Mouse (Mus musculus): ENCODE data around the gene Lrig1. TPM values are rescaled to one million over a fixed set of nuclear protein-coding genes. Genes with fewer than 3 reads are reported as not detected.

Gene Lrig1
- 10 to 100 TPM; 28.0 to 30.5 TPM for total RNA-seq (2021)

- DNase-seq (ENCODE audit: extremely low spot score in 1 of 2, low spot score in 1 of 2) = peak; percentile 81 to 84
Observed at GRCm38 (mm10) chr6:94700067-94700491, at the start of gene Lrig1. TSS of gene Lrig1 (minus strand) at chr6:94700158.

GRCm38 (mm10) chr6:94749626-94750025 is 49.7 kb upstream of the Lrig1 start:
- DNase-seq (ENCODE audit: extremely low spot score in 1 of 2, low spot score in 1 of 2) = no peak

GRCm38 (mm10) chr6:94748361-94748760 is 48.4 kb upstream of the Lrig1 start:
- DNase-seq (ENCODE audit: extremely low spot score in 1 of 2, low spot score in 1 of 2) = no peak

- no peak for DNase-seq (ENCODE audit: extremely low spot score in 1 of 2, low spot score in 1 of 2)
Observed at GRCm38 (mm10) chr6:94740117-94740729, 40.3 kb upstream of the Lrig1 start.

GRCm38 (mm10) chr6:94738647-94739046 is 38.7 kb upstream of the Lrig1 start:
- no peak for DNase-seq (ENCODE audit: extremely low spot score in 1 of 2, low spot score in 1 of 2)

- DNase-seq (ENCODE audit: extremely low spot score in 1 of 2, low spot score in 1 of 2) = no peak
Observed at GRCm38 (mm10) chr6:94733878-94734277, 33.9 kb upstream of the Lrig1 start.

- DNase-seq (ENCODE audit: extremely low spot score in 1 of 2, low spot score in 1 of 2) = no peak
Observed at GRCm38 (mm10) chr6:94729847-94730246, 29.9 kb upstream of the Lrig1 start.

- DNase-seq (ENCODE audit: extremely low spot score in 1 of 2, low spot score in 1 of 2) = no peak
Observed at GRCm38 (mm10) chr6:94729132-94729531, 29.2 kb upstream of the Lrig1 start.

- no peak for DNase-seq (ENCODE audit: extremely low spot score in 1 of 2, low spot score in 1 of 2)
Observed at GRCm38 (mm10) chr6:94724612-94725011, 24.7 kb upstream of the Lrig1 start.

- DNase-seq (ENCODE audit: extremely low spot score in 1 of 2, low spot score in 1 of 2) = no peak
Observed at GRCm38 (mm10) chr6:94718607-94719346, 18.8 kb upstream of the Lrig1 start.

GRCm38 (mm10) chr6:94717705-94718489 is 17.9 kb upstream of the Lrig1 start:
- DNase-seq (ENCODE audit: extremely low spot score in 1 of 2, low spot score in 1 of 2) = peak in 1 of 2 experiments; percentile 24

GRCm38 (mm10) chr6:94715645-94715940 is 15.6 kb upstream of the Lrig1 start:
- DNase-seq (ENCODE audit: extremely low spot score in 1 of 2, low spot score in 1 of 2) = no peak

- no peak for DNase-seq (ENCODE audit: extremely low spot score in 1 of 2, low spot score in 1 of 2)
Observed at GRCm38 (mm10) chr6:94714815-94715644, 15.1 kb upstream of the Lrig1 start.

- DNase-seq (ENCODE audit: extremely low spot score in 1 of 2, low spot score in 1 of 2) = no peak
Observed at GRCm38 (mm10) chr6:94709832-94710231, 9.9 kb upstream of the Lrig1 start.

- DNase-seq (ENCODE audit: extremely low spot score in 1 of 2, low spot score in 1 of 2) = no peak
Observed at GRCm38 (mm10) chr6:94709150-94709549, 9.2 kb upstream of the Lrig1 start.

GRCm38 (mm10) chr6:94707254-94707653 is 7.3 kb upstream of the Lrig1 start:
- no peak for DNase-seq (ENCODE audit: extremely low spot score in 1 of 2, low spot score in 1 of 2)

- no peak for DNase-seq (ENCODE audit: extremely low spot score in 1 of 2, low spot score in 1 of 2)
Observed at GRCm38 (mm10) chr6:94705931-94706330, 6.0 kb upstream of the Lrig1 start.

- no peak for DNase-seq (ENCODE audit: extremely low spot score in 1 of 2, low spot score in 1 of 2)
Observed at GRCm38 (mm10) chr6:94702993-94703392, 3.0 kb upstream of the Lrig1 start.

- no peak for DNase-seq (ENCODE audit: extremely low spot score in 1 of 2, low spot score in 1 of 2)
Observed at GRCm38 (mm10) chr6:94701071-94701470, 1.1 kb upstream of the Lrig1 start.

GRCm38 (mm10) chr6:94700612-94701011 is 654 bp upstream of the Lrig1 start:
- no peak for DNase-seq (ENCODE audit: extremely low spot score in 1 of 2, low spot score in 1 of 2)

All from layer of hippocampus, postnatal 25 days (tissue).